Mouse (Mus musculus): ENCODE measurements around the gene Dpp4.

GRCm38 (mm10) chr2:62450364-62450763 is 38.3 kb upstream of the Dpp4 start:
- TF ChIP-seq CTCF (IDR thresholded peaks at IDR 0.05; ENCODE audit: extremely low read depth, insufficient read depth, insufficient read length, insufficient replicate concordance), result no peak
- TF ChIP-seq POLR2A (IDR thresholded peaks at IDR 0.05; ENCODE audit: low read depth, low read length), result no peak
